ENCODE assay signal across 8 mouse cellular contexts in the genomic region with DNA sequence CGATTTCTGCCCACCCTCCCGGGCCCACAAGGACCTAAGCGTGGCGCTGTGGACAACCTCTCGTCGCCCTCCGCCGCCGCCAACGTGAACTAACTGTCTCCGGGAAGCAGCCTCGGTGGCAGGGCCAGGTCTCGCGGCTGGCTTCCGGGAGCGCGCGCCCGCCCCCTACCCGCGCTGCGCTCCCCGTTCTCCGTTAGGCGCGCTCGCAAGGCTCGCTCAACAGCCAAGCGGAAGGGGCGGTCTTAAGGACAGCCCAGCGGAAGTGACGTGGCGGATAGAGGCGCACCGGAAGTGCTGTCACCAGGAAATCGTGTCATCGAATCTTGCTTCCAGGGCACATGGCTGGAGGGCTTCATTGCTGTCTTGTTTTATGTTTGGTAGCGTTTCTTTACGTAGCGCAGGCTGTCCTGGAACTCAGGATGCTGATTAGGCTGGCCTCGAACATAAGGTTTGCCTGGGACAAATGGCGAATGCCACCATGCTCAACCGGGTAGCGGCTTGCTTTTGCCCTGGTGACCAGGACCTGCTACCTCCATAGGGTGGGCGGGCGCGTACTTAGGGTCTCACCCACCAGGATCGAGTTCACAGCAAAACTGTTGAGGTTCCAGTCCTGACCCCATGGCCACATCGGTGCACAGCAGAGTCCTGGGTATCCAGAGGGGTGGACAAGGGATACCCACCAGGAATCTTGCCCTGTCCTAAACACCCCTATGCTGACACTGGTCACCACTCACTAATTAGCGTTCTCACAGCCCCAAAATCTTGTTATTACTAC. TPM values are rescaled to one million over a fixed set of nuclear protein-coding genes. Genes with fewer than 3 reads are reported as not detected.
DNase-seq lines count a peak whose midpoint lies in the region; ATAC-seq lines count a peak whose summit lies in the region.

A gene (minus strand): TSS at position 269 of the 775 bp plus-strand sequence.

- H3K27me3 ChIP-seq in intestine, embryonic 15.5 days (replicated peaks): no peaks in the 10 kb centered on the region
- no peaks in the 10 kb centered on the region for H3K27me3 ChIP-seq in midbrain, embryonic 10.5 days (ENCODE audit: low read depth, poor library complexity, severe bottlenecking)

- peak within 1 kb of the TSS; percentile 68 for H3K4me2 ChIP-seq in intestine, embryonic 15.5 days (replicated peaks)

- no peaks in the 10 kb centered on the region for H3K9me3 ChIP-seq in intestine, embryonic 15.5 days
- H3K9me3 ChIP-seq in midbrain, embryonic 10.5 days (replicated peaks): no peaks in the 10 kb centered on the region

- H3K4me3 ChIP-seq in intestine, embryonic 15.5 days (replicated peaks): peak within 1 kb of the TSS; percentile 56
- H3K4me3 ChIP-seq in midbrain, embryonic 10.5 days: peak within 1 kb of the TSS; percentile 68

- peak within 1 kb of the TSS; percentile 77 for H3K27ac ChIP-seq in intestine, embryonic 15.5 days
- peak within 1 kb of the TSS; percentile 88 for H3K27ac ChIP-seq in midbrain, embryonic 10.5 days (replicated peaks)

- peak within 1 kb of the TSS; percentile 66 for H3K9ac ChIP-seq in intestine, embryonic 15.5 days

- ATAC-seq in intestine, embryonic 15.5 days: peak; percentile 95

- 6% methylated on average over 50 of the region's 50 CpGs for WGBS in intestine, embryonic 15.5 days
- WGBS in midbrain, embryonic 10.5 days: 6% methylated on average over 50 of the region's 50 CpGs

- intact Hi-C loops in gastrocnemius, postnatal 36 days (cut with DNase I): loop anchor here (10.0 kb wide), 1 partner anchor 423 kb away; no protein-coding TSS in a partner anchor
- intact Hi-C loops in left cerebral cortex, postnatal 25 days (cut with DNase I): loop anchor here (5.0 kb wide), 1 partner anchor 425 kb away; no protein-coding TSS in a partner anchor

- H3K36me3 ChIP-seq in intestine, embryonic 15.5 days: 0 out of 2 replicates have a peak, but pooled peaks cover 3% of the 10 kb centered on the region
- peaks cover 68% of the 10 kb centered on the region for H3K36me3 ChIP-seq in midbrain, embryonic 10.5 days

- H3K4me1 ChIP-seq in intestine, embryonic 15.5 days (replicated peaks): peaks cover 9% of the 10 kb centered on the region
- H3K4me1 ChIP-seq in midbrain, embryonic 10.5 days: peaks cover 54% of the 10 kb centered on the region

- DNase-seq in adrenal gland, adult 2 months: peak; percentile 95
- peak; percentile 89 for DNase-seq in embryo, embryonic 11.5 days (ENCODE audit: low read depth, low spot score)
- peak; percentile 90 for DNase-seq in gastrocnemius, postnatal 36 days
- DNase-seq in left cerebral cortex, postnatal 25 days (ENCODE audit: low spot score in 2 of 2): peak; percentile 97
- peak; percentile 95 for DNase-seq in midbrain, embryonic 10.5 days (ENCODE audit: low spot score)
- DNase-seq in right cerebral cortex, postnatal 4 days: peak; percentile 89
- DNase-seq in MN1 (ENCODE audit: low spot score): no peak

RNA-seq across cellular contexts. Expression of the gene that starts here (rescaled TPM):
- total RNA-seq in adrenal gland, adult 2 months (2021): 10 to 100 TPM; 38.9 to 46.1 TPM
- polyA plus RNA-seq in adrenal gland, adult 2 months (2012; rRNA removed): 153 and 204 TPM in 2 replicates
- 10 to 100 TPM; 18.1 to 22.8 TPM for total RNA-seq in gastrocnemius, postnatal 36 days (2021)
- polyA plus RNA-seq in intestine, embryonic 15.5 days (2015; fragmentation: Nextera tagmentation; extraction: Ambion mirVana): 42.5 and 43.3 TPM in 2 replicates
- 10 to 100 TPM; 32.1 TPM for total RNA-seq in left cerebral cortex, postnatal 25 days (2021)
- 40.3 and 47.6 TPM in 2 replicates for polyA plus RNA-seq in midbrain, embryonic 10.5 days (2016; fragmentation: Nextera tagmentation; extraction: Ambion mirVana)
